Mouse (Mus musculus): ENCODE data around the gene P2rx7.

DNA sequence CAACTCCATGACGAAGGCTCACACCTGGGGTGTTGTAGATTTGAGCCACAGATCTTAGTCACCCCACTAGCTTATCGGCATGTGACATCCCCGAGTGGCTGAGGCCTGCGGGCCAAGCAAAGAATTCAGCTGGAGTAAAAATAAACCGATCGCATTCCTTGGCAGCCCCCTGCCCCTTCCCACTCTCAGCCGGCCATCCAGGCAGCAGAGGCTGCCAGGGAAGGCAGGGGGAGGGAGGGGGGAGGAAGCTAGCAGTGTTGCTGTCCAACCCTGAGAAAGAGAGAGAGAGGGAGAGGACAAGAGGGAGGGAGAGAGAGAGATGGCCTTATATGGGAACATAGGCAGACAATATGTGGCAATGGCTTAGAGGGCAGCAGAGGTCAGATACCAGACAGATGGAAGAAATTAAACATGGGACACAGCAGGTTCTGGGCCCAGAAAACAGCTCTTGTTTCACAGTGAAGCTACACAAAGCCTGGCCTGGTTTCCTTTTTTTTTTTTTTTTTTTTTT, 22.3 kb upstream of the P2rx7 start:
- TF ChIP-seq CTCF (IDR thresholded peaks at IDR 0.05): no peak
- TF ChIP-seq EP300 (IDR thresholded peaks at IDR 0.05; ENCODE audit: insufficient read depth, low read depth, low read length): peak; percentile 82; the same call in 1 of the 2 replicates
- no peak; the same call in 1 of the 2 replicates for TF ChIP-seq POLR2A (IDR thresholded peaks at IDR 0.05; ENCODE audit: insufficient read depth, low read depth, low read length)

Measured in heart, adult 2 months (tissue).